Mouse (Mus musculus) liver, adult 2 months (tissue): ENCODE results near the gene Prpsap1.

Experiments
- CTCF ChIP-seq: fragments of 200-500 bp; IDR thresholded peaks from 2 replicates; pipeline ENCODE4 v1.5.1; 2011; ENCODE audit warnings: low read depth, low read length, control low read depth
- POLR2A ChIP-seq: fragments of 200-500 bp; IDR thresholded peaks from 2 replicates; pipeline ENCODE4 v1.6.1; 2011; ENCODE audit warnings: low read length, control low read depth; ENCODE audit not compliant: insufficient read depth; ENCODE audit errors: extremely low read depth

DNA sequence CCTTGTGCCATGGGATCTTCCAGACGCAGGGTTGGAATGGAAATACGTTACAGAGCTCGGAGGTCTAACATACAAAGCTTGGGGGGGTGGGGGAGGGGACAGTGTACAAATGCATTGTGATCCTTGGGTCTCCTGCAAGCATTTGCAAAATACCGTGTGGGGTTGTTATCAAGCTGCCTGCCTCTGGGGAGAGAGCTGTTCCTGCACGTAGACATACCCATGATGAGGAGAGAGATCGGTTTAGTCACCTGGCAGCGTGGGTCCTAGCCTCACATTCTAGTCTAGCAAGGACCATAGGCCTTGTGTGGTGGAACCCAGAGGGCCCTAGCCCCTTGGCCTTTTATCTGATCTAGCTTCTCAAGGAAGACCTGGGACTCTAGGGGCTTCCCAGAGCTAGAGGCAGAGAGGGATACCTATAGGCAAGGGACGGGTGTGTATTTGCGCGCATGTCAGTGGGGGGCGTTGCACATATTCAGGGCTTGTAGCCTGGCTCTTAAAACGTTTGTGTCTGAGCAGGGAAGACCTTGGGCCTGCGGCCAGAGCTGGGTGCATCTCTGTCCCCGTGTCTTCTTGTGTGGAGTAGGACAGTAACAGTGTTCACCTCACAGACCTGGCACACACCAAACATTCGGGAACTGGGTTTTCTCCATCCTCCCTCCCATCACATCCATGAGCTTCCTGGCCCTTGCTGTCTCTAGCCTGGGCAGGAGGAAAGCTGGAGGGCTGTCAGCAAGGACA, 51.7 kb downstream of the Prpsap1 start:
- TF ChIP-seq POLR2A, result no peak
- TF ChIP-seq CTCF, result no peak
